9 mouse cellular contexts compared by ENCODE assay signal in the genomic region with DNA sequence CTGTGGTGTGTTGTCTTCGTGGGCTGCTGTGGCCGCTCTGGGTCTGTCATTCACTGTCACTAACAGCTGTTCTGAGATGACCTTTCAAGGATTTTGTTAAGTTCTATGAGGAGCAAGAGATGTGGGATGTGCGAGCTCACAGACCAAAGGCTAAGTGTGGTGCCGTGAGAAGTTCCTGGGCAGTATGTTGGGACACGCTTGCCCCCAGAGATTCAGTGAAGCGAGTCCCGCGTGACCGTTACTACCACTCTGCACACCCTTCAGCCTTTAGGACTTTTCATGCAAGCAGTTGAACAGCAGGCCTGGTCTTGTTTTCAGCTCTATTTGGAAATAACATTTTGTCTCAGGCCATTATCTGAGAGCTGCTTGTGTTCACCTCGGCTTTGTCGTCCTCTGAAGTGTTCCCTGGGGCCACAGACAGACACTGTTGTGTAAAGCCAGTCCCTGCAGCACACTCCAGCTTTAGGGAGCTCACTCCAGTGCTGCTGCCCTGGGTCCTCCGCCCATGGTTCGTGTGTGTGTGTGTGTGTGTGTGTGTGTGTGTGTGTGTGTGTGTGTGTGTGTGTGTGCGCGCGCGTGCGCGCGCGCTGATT.
A peak's percentile ranks its signal among the peaks of the same experiment; 100 is the strongest.
DNase-seq lines count a peak whose midpoint lies in the region; ATAC-seq and TF ChIP-seq lines count a peak whose summit lies in the region.
"Had no signal": no experiment of that assay in that cellular context is flagged by ENCODE, and none has a peak within 500 bp of the region (broad histone marks: within the 10 kb centered on the region; RNA-seq: fewer than 3 reads in every experiment).

No protein-coding gene starts in this region.

- WGBS in liver, postnatal 0 days (ENCODE audit: insufficient replicate concordance), result 87% methylated on average over 13 of the region's 21 CpGs
- 81% methylated on average over 21 of the region's 21 CpGs for WGBS in hindbrain, embryonic 15.5 days

- peaks cover 2% of the 10 kb centered on the region; the same call in 1 of the 2 replicates for H3K4me1 ChIP-seq in liver, postnatal 0 days (ENCODE audit: insufficient read depth)
- peaks cover 92% of the 10 kb centered on the region for H3K4me1 ChIP-seq in hindbrain, embryonic 15.5 days (replicated peaks)

- H3K4me2 ChIP-seq in liver, postnatal 0 days (ENCODE audit: low read depth, low read length), result no peak overlapping the region
- no peak overlapping the region for H3K4me2 ChIP-seq in hindbrain, embryonic 15.5 days
- H3K4me2 ChIP-seq: limb, embryonic 15.5 days had no signal

- no peak for TF ChIP-seq EP300 in liver, postnatal 0 days (IDR thresholded peaks at IDR 0.05; ENCODE audit: low read depth)

- H3K36me3 ChIP-seq in liver, postnatal 0 days (replicated peaks; ENCODE audit: insufficient read depth, low read length), result peaks cover 19% of the 10 kb centered on the region
- H3K36me3 ChIP-seq in hindbrain, embryonic 15.5 days, result no peaks in the 10 kb centered on the region

- no peak overlapping the region for H3K27ac ChIP-seq in liver, postnatal 0 days (ENCODE audit: low read depth)
- peak overlapping the region; percentile 60; the same call in 1 of the 2 replicates for H3K27ac ChIP-seq in hindbrain, embryonic 15.5 days (replicated peaks)

- DNase-seq in gastrocnemius, adult 8-10 months (ENCODE audit: low spot score in 2 of 2), result peak; percentile 2
- DNase-seq in gastrocnemius, adult 18-20 months (ENCODE audit: low spot score), result no peak
- peak; percentile 2 for DNase-seq in liver
- no peak for DNase-seq in liver, postnatal 0 days
- peak; percentile 67 for DNase-seq in fat pad, adult 2 months (ENCODE audit: extremely low read depth, low read depth, low spot score)
- no peak for DNase-seq in T-cell, adult 2 months (ENCODE audit: low spot score)

- no peak overlapping the region for H3K4me3 ChIP-seq in liver, postnatal 0 days (ENCODE audit: low read depth, low read length)
- no peak overlapping the region for H3K4me3 ChIP-seq in hindbrain, embryonic 15.5 days
- H3K4me3 ChIP-seq: limb, embryonic 15.5 days had no signal

- no peaks in the 10 kb centered on the region for H3K27me3 ChIP-seq in liver, postnatal 0 days (ENCODE audit: insufficient read depth, low read length)
- H3K27me3 ChIP-seq in hindbrain, embryonic 15.5 days, result no peaks in the 10 kb centered on the region
- H3K27me3 ChIP-seq: limb, embryonic 15.5 days had no signal

- H3K9ac ChIP-seq in liver, postnatal 0 days (replicated peaks), result no peak overlapping the region
- H3K9ac ChIP-seq in hindbrain, embryonic 15.5 days, result no peak overlapping the region
- H3K9ac ChIP-seq: limb, embryonic 15.5 days had no signal

- H3K9me3 ChIP-seq in liver, postnatal 0 days (ENCODE audit: low read length), result no peaks in the 10 kb centered on the region
- H3K9me3 ChIP-seq in hindbrain, embryonic 15.5 days, result no peaks in the 10 kb centered on the region
- H3K9me3 ChIP-seq: limb, embryonic 15.5 days had no signal

- ATAC-seq in liver, postnatal 0 days, result no peak
- no peak for ATAC-seq in hindbrain, embryonic 15.5 days (ENCODE audit: low FRiP score, low read depth)
- no peak for ATAC-seq in inflammation-experienced regulatory T-cells, adult 6 months

- TF ChIP-seq CTCF in liver, postnatal 0 days (IDR thresholded peaks at IDR 0.05; ENCODE audit: low read depth), result no peak

Comparison
In these comparisons a context has a peak if more than half of its experiments do, and no peak if none do; other contexts are left out.
1. DNase-seq: peak in gastrocnemius, adult 8-10 months (2 of 2), liver (single experiment) and fat pad, adult 2 months (single experiment); none in gastrocnemius, adult 18-20 months (single experiment), liver, postnatal 0 days (single experiment) and T-cell, adult 2 months (single experiment).